Mouse (Mus musculus) right cerebral cortex, adult 2 months (tissue): ENCODE measurements around the gene Dnaic1.

ENCODE experiments used
- DNase-seq, 2 experiments: peaks; one replicate each; pipeline ENCODE4 v3.0.0; 2021 to 2022; ENCODE audit warnings: low spot score in 2 of 2

Gene Dnaic1

GRCm38 (mm10) chr4:41569411-41569885 is at the start of gene Dnaic1, which contains the start of gene Fam219a:
Dnaic1 (plus strand) TSS chr4:41569775.
Fam219a (minus strand) TSS chr4:41569538.
- DNase-seq: peak; percentile 97 to 98

- no peak for DNase-seq
Observed at GRCm38 (mm10) chr4:41520641-41521040, 48.9 kb upstream of the Dnaic1 start.

GRCm38 (mm10) chr4:41522136-41522535 is 47.4 kb upstream of the Dnaic1 start:
- no peak for DNase-seq

- peak; percentile 73 to 78 for DNase-seq
Observed at GRCm38 (mm10) chr4:41522788-41523187, 46.8 kb upstream of the Dnaic1 start.

GRCm38 (mm10) chr4:41523839-41524238 is 45.7 kb upstream of the Dnaic1 start:
- no peak for DNase-seq

GRCm38 (mm10) chr4:41524829-41525228 is 44.7 kb upstream of the Dnaic1 start:
- no peak for DNase-seq

GRCm38 (mm10) chr4:41526553-41526952 is 43.0 kb upstream of the Dnaic1 start:
- no peak for DNase-seq

GRCm38 (mm10) chr4:41527076-41527475 is 42.5 kb upstream of the Dnaic1 start:
- DNase-seq: no peak

- no peak for DNase-seq
Observed at GRCm38 (mm10) chr4:41527996-41528395, 41.6 kb upstream of the Dnaic1 start.

GRCm38 (mm10) chr4:41532420-41532819 is 37.2 kb upstream of the Dnaic1 start:
- DNase-seq: no peak

GRCm38 (mm10) chr4:41534866-41535265 is 34.7 kb upstream of the Dnaic1 start:
- DNase-seq: no peak

GRCm38 (mm10) chr4:41542136-41542535 is 27.4 kb upstream of the Dnaic1 start:
- no peak for DNase-seq

- DNase-seq: no peak
Observed at GRCm38 (mm10) chr4:41545985-41546384, 23.6 kb upstream of the Dnaic1 start.

GRCm38 (mm10) chr4:41547086-41547485 is 22.5 kb upstream of the Dnaic1 start:
- DNase-seq: no peak

GRCm38 (mm10) chr4:41552529-41552928 is 17.0 kb upstream of the Dnaic1 start:
- DNase-seq: peak; percentile 72 to 86

GRCm38 (mm10) chr4:41553116-41553515 is 16.5 kb upstream of the Dnaic1 start:
- no peak for DNase-seq

- DNase-seq: no peak
Observed at GRCm38 (mm10) chr4:41554994-41555663, 14.4 kb upstream of the Dnaic1 start.

- DNase-seq: no peak
Observed at GRCm38 (mm10) chr4:41556311-41556953, 13.1 kb upstream of the Dnaic1 start.

GRCm38 (mm10) chr4:41557092-41557491 is 12.5 kb upstream of the Dnaic1 start:
- DNase-seq: no peak

GRCm38 (mm10) chr4:41563297-41563696 is 6.3 kb upstream of the Dnaic1 start:
- no peak for DNase-seq

GRCm38 (mm10) chr4:41566123-41566522 is 3.5 kb upstream of the Dnaic1 start:
- peak; percentile 51 to 53 for DNase-seq

GRCm38 (mm10) chr4:41568239-41568638 is 1.3 kb upstream of the Dnaic1 start:
- DNase-seq: peak; percentile 61 to 66
